Mouse (Mus musculus) lung, postnatal 25 days (tissue): ENCODE measurements at regions not wholly inside any gene's neighbourhood (a gene's known extent, or its start where the extent isn't known, plus 50 kb on each side); places are given as distances from the start of the nearest gene placed in this dataset.

Experiments used
- DNase-seq: peaks from one replicate; pipeline ENCODE4 v3.0.0; 2022; ENCODE audit warnings: low spot score

DNA sequence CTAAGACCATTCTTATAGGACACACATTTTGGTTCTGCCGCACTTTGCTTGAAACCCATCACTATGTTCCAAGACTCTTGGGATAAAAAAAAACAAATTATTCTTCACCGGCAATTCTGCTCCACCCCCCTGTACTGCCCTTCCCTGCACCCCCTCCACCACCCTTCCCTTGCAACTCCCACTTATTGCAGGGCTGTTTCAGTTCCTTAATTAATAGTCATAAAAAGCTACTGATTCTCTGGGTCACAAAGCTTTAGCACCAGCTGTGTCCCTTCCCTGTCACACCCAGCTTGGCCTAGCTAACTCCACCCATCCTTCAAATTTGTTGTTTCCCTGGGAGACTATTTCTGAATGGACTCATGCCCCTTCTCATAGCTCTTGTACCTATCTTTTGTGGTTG is 687.4 kb downstream of the Gm826 start:
- DNase-seq, result peak; percentile 16

DNA sequence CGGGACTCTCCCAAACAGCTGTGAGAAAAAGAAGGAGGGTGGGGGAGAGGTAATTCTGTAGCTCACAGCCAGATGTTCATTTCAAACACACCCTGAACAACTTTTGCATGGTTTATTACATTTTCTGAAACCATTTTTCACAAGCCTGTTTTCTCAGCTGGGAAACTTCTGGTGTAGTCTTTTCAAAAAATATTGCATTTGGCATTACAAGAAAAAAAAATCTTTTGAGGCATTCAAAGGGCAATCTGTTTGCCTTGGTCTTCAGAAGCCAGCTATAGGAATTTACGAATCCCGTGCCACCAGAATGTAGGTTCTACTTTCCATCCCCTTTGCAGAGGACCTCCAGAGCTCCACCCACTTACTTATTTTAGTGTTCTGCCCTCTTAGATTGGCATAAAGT is 681.7 kb downstream of the Gm826 start:
- DNase-seq, result no peak

GRCm38 (mm10) chr2:159676845-159677244 is 657.1 kb downstream of the Gm826 start:
- no peak for DNase-seq

DNA sequence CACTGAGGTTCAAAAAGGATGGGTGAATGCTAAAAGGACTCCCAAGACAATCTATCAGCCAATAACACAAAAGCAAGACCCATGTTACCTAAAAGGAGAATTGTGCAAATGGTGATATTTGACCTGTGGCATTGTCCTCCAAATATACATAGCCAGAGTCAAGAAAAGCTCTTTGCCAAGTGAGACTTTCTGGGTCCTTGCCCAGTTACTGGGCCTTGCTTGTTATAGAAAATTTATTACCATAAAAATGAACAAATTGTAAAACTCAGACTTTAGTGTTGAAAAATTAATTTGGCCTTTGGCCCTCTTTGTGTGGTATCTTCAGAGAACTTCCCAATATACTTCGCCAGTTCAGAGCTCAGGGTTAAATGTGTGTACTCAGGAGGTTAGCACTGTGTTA is 653.3 kb downstream of the Gm826 start:
- DNase-seq, result no peak

GRCm38 (mm10) chr2:159703100-159703499 is 630.9 kb downstream of the Gm826 start:
- peak; percentile 5 for DNase-seq

DNA sequence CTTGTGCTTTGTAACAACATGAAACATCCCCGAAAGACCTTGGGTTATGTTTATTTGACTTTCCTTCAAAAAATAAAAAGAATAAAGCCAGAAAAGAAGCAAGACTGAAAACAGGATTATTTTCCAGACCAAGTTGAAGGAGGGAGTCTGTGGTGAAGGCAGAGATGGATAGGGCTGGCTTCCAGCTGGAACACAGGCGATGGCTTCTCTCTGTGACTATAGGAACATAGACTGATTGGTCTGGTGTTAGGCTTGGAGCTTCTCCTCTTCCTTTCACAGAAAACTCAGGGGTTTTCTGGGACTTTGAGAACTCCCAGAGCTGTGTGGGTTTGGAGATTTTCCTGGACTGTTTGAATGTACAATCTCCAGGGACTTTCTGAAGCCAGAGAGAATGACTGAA is 625.8 kb downstream of the Gm826 start:
- no peak for DNase-seq

GRCm38 (mm10) chr2:159714633-159715032 is 619.3 kb downstream of the Gm826 start:
- no peak for DNase-seq

DNA sequence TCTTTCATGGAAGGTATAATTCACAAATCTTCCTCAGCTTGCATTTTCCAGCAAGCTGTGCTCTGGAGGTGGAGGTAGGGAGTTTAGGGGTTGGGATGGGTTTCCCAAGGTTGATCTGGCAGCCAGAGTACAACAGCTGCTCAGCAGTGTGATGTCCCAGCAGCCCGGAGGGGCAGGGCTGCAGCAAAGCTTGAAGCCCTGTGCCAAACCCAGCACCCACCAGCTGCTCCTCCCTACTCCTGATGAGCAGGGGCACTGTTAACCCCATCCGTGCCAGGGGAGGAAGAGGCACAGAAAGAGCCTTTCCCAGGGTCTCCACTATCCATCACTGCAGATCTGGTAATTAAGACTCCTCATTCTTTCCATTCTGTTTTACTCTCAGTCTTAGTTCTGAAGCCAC is 615.2 kb downstream of the Gm826 start:
- DNase-seq, result no peak

DNA sequence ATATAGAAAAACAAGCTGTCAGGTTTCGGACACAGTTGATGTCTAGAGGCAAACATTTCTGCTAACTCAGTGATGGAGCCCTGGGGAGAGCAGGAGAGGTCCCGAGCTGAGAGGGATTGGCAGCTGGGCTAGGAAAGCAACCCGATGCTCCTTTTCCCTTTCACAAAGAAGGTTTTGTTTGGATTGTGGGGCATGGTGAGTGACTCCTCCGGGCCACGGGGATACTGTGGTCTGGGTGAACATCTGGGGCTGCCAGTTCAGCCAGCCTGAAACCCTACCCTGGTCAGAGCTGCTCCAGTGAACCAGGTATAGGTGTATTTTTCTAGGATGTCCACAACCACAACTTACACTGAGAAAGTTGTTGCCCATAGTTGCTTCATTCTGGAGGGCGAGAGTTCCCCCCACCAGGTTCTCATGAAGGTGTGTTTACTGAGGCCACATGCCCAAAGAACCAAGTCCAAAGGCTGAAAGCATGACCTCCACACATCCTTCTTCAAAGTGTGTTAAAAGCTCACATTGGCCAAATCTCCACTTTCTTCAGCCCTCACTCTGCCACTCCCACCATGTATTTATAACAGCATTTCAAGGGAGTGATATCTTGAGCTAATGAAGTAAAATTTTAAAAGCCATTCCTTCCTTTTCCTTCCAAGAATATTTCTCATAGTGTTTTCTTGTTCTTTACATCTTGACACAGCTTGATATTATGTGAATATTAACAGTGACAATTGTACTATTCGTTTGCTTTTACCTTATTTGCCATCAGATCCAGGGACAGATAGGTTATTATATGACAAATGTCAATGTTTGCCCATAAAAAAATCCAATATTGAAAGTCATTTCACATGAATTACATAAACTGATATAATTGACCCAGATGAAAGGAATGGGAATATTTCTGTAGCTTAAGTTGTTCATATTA is 608.5 kb downstream of the Gm826 start:
- DNase-seq, result no peak

DNA sequence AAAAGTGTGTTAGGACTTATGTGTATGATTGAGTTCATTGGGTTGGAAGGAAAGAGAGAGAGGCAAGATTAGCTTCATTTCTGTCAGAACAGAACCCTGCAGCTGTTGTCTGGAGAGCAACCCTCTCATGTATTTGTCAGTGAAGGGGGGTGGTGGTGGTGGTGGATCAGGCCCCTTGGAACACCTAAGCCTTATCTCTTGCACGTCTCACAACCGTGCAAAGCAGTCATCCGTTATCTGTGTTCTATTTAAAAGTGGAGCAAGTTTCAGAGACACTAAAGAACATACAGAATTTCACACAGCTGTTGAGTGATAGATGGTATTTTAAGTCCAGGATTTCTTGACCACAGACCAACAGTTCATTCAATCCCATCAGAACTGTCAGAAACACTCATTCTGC is 604.7 kb downstream of the Gm826 start:
- DNase-seq, result no peak

DNA sequence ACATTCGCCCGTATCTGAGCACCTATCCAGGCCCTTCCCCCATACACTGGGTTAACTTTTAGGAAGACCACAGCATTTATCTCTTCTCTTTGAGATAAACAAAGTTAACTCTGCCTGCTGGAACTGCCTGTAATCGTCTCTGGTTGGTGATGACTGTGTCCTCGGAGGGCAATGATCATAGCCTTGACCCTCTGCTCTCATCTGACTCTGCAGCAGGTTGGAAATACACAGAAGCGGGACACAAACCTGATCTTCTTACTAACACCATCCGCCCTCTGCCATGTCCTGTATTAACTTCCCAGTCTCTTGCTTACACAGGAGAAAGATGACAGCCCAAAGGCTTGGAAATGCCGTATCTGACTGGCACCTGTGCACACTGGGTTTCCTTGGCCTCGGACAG is 603.7 kb downstream of the Gm826 start:
- no peak for DNase-seq

DNA sequence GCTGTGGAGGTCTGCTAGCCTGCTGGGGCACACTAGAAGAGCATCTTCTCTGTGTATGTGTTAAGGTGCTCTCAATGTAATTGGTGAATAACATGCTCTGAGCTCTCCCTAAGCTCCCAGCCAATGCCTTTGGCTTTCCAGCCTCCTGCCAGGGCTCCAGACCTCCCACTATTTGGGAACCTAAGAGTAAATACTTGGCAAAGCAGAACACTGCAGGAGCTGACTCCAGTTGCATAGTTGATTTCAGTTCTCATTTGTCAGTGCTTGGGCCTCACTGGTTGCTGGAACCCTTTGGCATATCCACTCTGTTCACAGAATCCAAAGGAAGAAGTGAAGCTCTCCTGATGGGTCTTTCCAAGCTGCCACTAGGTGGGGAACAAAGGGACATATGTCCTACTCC is 602.7 kb downstream of the Gm826 start:
- DNase-seq, result no peak

DNA sequence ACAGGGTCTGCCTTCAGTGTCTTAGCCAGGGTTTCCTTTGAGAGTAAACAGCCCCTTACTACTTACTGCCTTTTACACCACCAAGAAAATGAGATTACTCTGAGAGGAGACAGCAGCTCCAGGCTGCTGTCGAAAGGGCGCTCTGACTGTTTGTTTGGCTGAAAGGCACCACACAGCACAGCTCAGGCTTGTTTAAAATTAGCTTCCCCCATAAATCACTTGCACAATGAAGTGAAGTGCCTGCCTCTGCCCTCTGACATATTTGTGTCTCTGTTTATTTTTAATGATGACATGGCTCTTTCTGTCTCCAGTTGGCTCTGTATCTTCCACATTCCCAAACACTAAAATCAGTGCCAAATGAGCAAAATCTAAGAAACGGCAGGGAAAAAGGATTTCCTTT is 601.5 kb downstream of the Gm826 start:
- DNase-seq, result peak; percentile 59

DNA sequence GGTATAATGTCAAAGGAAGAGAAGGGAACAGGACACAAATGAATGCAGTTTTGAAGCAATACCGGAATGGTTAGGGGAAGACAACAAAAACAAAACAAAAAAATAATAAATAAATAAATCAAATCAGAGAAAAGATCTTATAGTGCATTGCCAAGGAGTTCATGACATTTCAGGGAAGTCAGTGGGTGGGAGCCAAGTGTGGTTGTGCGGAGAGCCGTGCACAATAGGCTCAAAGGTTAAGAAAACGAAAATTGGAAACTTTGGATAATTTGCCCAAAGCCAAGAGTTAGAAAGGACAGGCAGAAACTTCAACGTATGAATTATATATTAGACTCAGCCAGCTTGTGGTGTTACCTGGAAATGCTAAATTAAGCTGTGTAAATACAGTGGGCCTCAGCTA is 599.4 kb downstream of the Gm826 start:
- DNase-seq, result no peak

GRCm38 (mm10) chr2:159755541-159756011 is 578.4 kb downstream of the Gm826 start:
- DNase-seq, result peak; percentile 34

DNA sequence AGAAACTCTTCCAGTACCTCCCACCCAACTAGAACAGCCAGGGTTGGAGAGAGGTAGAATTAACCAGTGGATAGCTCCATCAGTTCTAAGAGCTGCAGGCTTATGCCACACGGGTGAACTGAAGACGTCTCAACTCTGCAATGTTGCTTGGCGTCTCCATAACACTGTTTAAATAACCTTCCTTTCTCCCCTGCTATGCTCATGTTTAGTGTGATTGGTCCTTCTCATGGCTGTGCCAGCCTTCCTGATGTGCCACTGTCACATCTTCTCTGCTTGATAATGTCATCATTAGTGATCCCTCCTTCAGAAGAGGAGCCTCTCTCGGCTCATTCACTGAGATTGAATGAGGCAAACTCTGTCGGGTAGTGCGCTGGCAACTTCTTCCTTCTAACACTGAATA is 573.2 kb downstream of the Gm826 start:
- no peak for DNase-seq

DNA sequence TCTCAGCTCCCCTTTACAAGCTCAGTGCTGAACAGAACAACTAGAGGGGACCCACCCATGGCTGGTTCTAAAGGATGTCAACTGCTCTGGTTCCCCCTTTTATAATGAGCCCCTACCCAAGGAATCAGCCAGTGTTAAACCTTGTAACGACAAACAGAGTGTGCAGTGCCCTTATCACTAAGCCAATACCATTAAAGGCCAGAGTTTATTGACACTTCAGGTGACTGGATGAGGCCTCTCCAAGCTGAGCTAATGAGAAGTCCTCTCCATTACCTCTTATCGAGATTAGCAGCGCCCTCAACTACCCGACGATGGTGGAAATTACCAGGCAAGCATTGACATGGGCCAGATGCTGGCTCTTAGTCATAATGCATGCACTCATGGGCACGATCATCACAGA is 570.8 kb downstream of the Gm826 start:
- no peak for DNase-seq
